Mouse (Mus musculus): ENCODE measurements around the gene Rgs3. TPM values are rescaled to one million over a fixed set of nuclear protein-coding genes. Genes with fewer than 3 reads are reported as not detected.

Gene Rgs3
- polyA plus RNA-seq, 1 experiment from 2014 or later = 29.4 TPM

- Histone ChIP-seq H3K27ac (replicated peaks) (peak overlapping the region; percentile 64; the same call in 1 of the 2 replicates), H3K27me3 (ENCODE audit: low read depth, poor library complexity, severe bottlenecking) (no peaks in the 10 kb centered on the region), H3K9me3 (replicated peaks) (no peaks in the 10 kb centered on the region), H3K4me1 (peaks cover 26% of the 10 kb centered on the region), H3K36me3 (no peaks in the 10 kb centered on the region), H3K4me3 (no peak overlapping the region)
- no peak for DNase-seq (ENCODE audit: low spot score)
- WGBS = 63% methylated on average over 5 of the region's 5 CpGs
These were observed 34.8 kb downstream of the Rgs3 start for GRCm38 (mm10) chr4:62594442-62594841.

- Histone ChIP-seq H3K4me1 (peaks cover 22% of the 10 kb centered on the region), H3K27ac (replicated peaks) (no peak overlapping the region), H3K36me3 (no peaks in the 10 kb centered on the region), H3K9me3 (replicated peaks) (no peaks in the 10 kb centered on the region; the same call in 1 of the 2 replicates), H3K4me3 (no peak overlapping the region), H3K27me3 (ENCODE audit: low read depth, poor library complexity, severe bottlenecking) (no peaks in the 10 kb centered on the region)
- no peak for DNase-seq (ENCODE audit: low spot score)
- 82% methylated on average over 5 of the region's 5 CpGs for WGBS
These were observed 36.4 kb downstream of the Rgs3 start for GRCm38 (mm10) chr4:62596051-62596450.

GRCm38 (mm10) chr4:62600549-62600948 lies 40.9 kb downstream of the Rgs3 start:
- Histone ChIP-seq H3K4me3 (no peak overlapping the region), H3K27ac (replicated peaks) (no peak overlapping the region), H3K36me3 (no peaks in the 10 kb centered on the region), H3K27me3 (ENCODE audit: low read depth, poor library complexity, severe bottlenecking) (no peaks in the 10 kb centered on the region), H3K9me3 (replicated peaks) (no peaks in the 10 kb centered on the region; the same call in 1 of the 2 replicates), H3K4me1 (no peaks in the 10 kb centered on the region)
- 91% methylated on average over 1 of the region's 1 CpGs for WGBS
- no peak for DNase-seq (ENCODE audit: low spot score)

GRCm38 (mm10) chr4:62603607-62604006 lies 44.0 kb downstream of the Rgs3 start:
- WGBS = 90% methylated on average over 4 of the region's 4 CpGs

GRCm38 (mm10) chr4:62604094-62604493 lies 44.4 kb downstream of the Rgs3 start:
- Histone ChIP-seq H3K36me3 (no peaks in the 10 kb centered on the region), H3K9me3 (replicated peaks) (no peaks in the 10 kb centered on the region; the same call in 1 of the 2 replicates), H3K27ac (replicated peaks) (0 out of 2 replicates have a peak overlapping the region, but pooled peaks have one; percentile 4), H3K4me3 (no peak overlapping the region), H3K4me1 (peaks cover 13% of the 10 kb centered on the region), H3K27me3 (ENCODE audit: low read depth, poor library complexity, severe bottlenecking) (no peaks in the 10 kb centered on the region)
- no peak for DNase-seq (ENCODE audit: low spot score)
- 77% methylated on average over 4 of the region's 4 CpGs for WGBS

More at GRCm38 (mm10) chr4:62603607-62604006, 44.0 kb downstream of the Rgs3 start:
- Histone ChIP-seq H3K4me3 (no peak overlapping the region), H3K4me1 (peaks cover 13% of the 10 kb centered on the region), H3K27me3 (ENCODE audit: low read depth, poor library complexity, severe bottlenecking) (no peaks in the 10 kb centered on the region), H3K27ac (replicated peaks) (no peak overlapping the region), H3K9me3 (replicated peaks) (no peaks in the 10 kb centered on the region; the same call in 1 of the 2 replicates), H3K36me3 (no peaks in the 10 kb centered on the region)
- no peak for DNase-seq (ENCODE audit: low spot score)

- no peaks in the 10 kb centered on the region for H3K27me3 ChIP-seq (ENCODE audit: low read depth, poor library complexity, severe bottlenecking)
- no peaks in the 10 kb centered on the region for H3K36me3 ChIP-seq
- no peak for DNase-seq (ENCODE audit: low spot score)
- H3K27ac ChIP-seq (replicated peaks) = no peak overlapping the region
- no peak overlapping the region for H3K4me3 ChIP-seq
- no peaks in the 10 kb centered on the region; the same call in 1 of the 2 replicates for H3K9me3 ChIP-seq (replicated peaks)
- 94% methylated on average over 9 of the region's 9 CpGs for WGBS
- H3K4me1 ChIP-seq = peaks cover 20% of the 10 kb centered on the region
These were observed 46.4 kb downstream of the Rgs3 start for GRCm38 (mm10) chr4:62605856-62606541.

- H3K27me3 ChIP-seq (ENCODE audit: low read depth, poor library complexity, severe bottlenecking) = no peaks in the 10 kb centered on the region
- H3K27ac ChIP-seq (replicated peaks) = no peak overlapping the region
- no peaks in the 10 kb centered on the region for H3K9me3 ChIP-seq (replicated peaks)
- no peak for DNase-seq (ENCODE audit: low spot score)
- 83% methylated on average over 7 of the region's 7 CpGs for WGBS
- H3K36me3 ChIP-seq = no peaks in the 10 kb centered on the region
- H3K4me1 ChIP-seq = peaks cover 20% of the 10 kb centered on the region
- no peak overlapping the region for H3K4me3 ChIP-seq
These were observed 46.9 kb downstream of the Rgs3 start for GRCm38 (mm10) chr4:62606542-62606882.

GRCm38 (mm10) chr4:62606905-62607304 lies 47.3 kb downstream of the Rgs3 start:
- peaks cover 20% of the 10 kb centered on the region for H3K4me1 ChIP-seq
- H3K36me3 ChIP-seq = no peaks in the 10 kb centered on the region
- H3K27ac ChIP-seq (replicated peaks) = no peak overlapping the region
- H3K4me3 ChIP-seq = no peak overlapping the region
- 78% methylated on average over 7 of the region's 7 CpGs for WGBS
- H3K27me3 ChIP-seq (ENCODE audit: low read depth, poor library complexity, severe bottlenecking) = no peaks in the 10 kb centered on the region
- DNase-seq (ENCODE audit: low spot score) = no peak
- H3K9me3 ChIP-seq (replicated peaks) = no peaks in the 10 kb centered on the region

- 78% methylated on average over 9 of the region's 9 CpGs for WGBS
- H3K27ac ChIP-seq (replicated peaks) = peak overlapping the region; percentile 65; the same call in 1 of the 2 replicates
These were observed 47.7 kb downstream of the Rgs3 start for GRCm38 (mm10) chr4:62607345-62607744.

GRCm38 (mm10) chr4:62607805-62608204 lies 48.2 kb downstream of the Rgs3 start:
- 86% methylated on average over 6 of the region's 6 CpGs for WGBS
- H3K36me3 ChIP-seq = no peaks in the 10 kb centered on the region
- H3K27me3 ChIP-seq (ENCODE audit: low read depth, poor library complexity, severe bottlenecking) = no peaks in the 10 kb centered on the region
- no peaks in the 10 kb centered on the region for H3K9me3 ChIP-seq (replicated peaks)
- no peak overlapping the region for H3K4me3 ChIP-seq
- no peak for DNase-seq (ENCODE audit: low spot score)
- peak overlapping the region; percentile 65; the same call in 1 of the 2 replicates for H3K27ac ChIP-seq (replicated peaks)
- peaks cover 24% of the 10 kb centered on the region for H3K4me1 ChIP-seq

More at GRCm38 (mm10) chr4:62607345-62607744, 47.7 kb downstream of the Rgs3 start:
- DNase-seq (ENCODE audit: low spot score) = no peak
- Histone ChIP-seq H3K9me3 (replicated peaks) (no peaks in the 10 kb centered on the region), H3K4me1 (peaks cover 20% of the 10 kb centered on the region), H3K36me3 (no peaks in the 10 kb centered on the region), H3K4me3 (no peak overlapping the region), H3K27me3 (ENCODE audit: low read depth, poor library complexity, severe bottlenecking) (no peaks in the 10 kb centered on the region)

GRCm38 (mm10) chr4:62609333-62609732 lies 49.7 kb downstream of the Rgs3 start:
- no peaks in the 10 kb centered on the region for H3K36me3 ChIP-seq
- no peaks in the 10 kb centered on the region for H3K27me3 ChIP-seq (ENCODE audit: low read depth, poor library complexity, severe bottlenecking)
- no peaks in the 10 kb centered on the region for H3K9me3 ChIP-seq (replicated peaks)
- H3K4me3 ChIP-seq = no peak overlapping the region
- whole genome bisulfite sequencing = 87% methylated on average over 4 of the region's 4 CpGs
- DNase-seq (ENCODE audit: low spot score) = no peak
- peaks cover 37% of the 10 kb centered on the region for H3K4me1 ChIP-seq
- H3K27ac ChIP-seq (replicated peaks) = no peak overlapping the region

- no peak overlapping the region for H3K4me3 ChIP-seq
- WGBS = 69% methylated on average over 16 of the region's 16 CpGs
- H3K36me3 ChIP-seq = no peaks in the 10 kb centered on the region
- H3K4me1 ChIP-seq = peaks cover 37% of the 10 kb centered on the region
- no peak for DNase-seq (ENCODE audit: low spot score)
- no peaks in the 10 kb centered on the region for H3K27me3 ChIP-seq (ENCODE audit: low read depth, poor library complexity, severe bottlenecking)
- H3K27ac ChIP-seq (replicated peaks) = peak overlapping the region; percentile 13; the same call in 1 of the 2 replicates
- no peaks in the 10 kb centered on the region for H3K9me3 ChIP-seq (replicated peaks)
These were observed 50.6 kb downstream of the Rgs3 start for GRCm38 (mm10) chr4:62610142-62610675.

Data from midbrain, embryonic 10.5 days (tissue).